Mouse (Mus musculus): ENCODE measurements around the gene Olfr834. TPM values are rescaled to one million over a fixed set of nuclear protein-coding genes. Genes with fewer than 3 reads are reported as not detected.

Gene Olfr834
- total RNA-seq (2023; ENCODE audit: inconsistent age) = not detected in 4 replicates

DNA sequence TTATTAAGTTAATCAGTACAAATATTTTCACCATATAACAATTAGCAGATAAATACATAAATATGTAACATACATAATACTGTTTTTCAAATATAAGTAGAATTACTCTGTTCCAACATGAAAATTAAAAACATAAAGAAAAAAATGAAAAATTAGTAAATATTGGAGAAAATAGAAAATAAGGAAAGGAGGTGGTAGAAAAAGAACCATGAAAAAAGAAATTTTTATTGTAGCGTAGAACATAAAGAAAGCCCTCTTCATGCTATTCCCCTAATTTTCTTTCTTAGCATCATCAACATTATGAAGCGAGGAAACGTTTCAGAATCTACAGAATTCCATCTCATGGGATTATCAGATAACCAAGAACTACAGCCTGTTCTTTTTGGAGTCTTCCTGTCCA is at the start of gene Olfr834:
Gene Olfr834 (plus strand): TSS at position 301 of the 400 bp plus-strand sequence.

GRCm38 (mm10) chr9:19032435-19032834 is 44.6 kb downstream of the Olfr834 start, which contains the start of gene Olfr835:
Olfr835 (plus strand) TSS chr9:19032735.

Other genes starting within 250 kb of the Olfr834 start
- not detected in 4 replicates for gene Olfr24, start 224.0 kb upstream of the Olfr834 start, total RNA-seq (2023; ENCODE audit: inconsistent age)
- gene Olfr828, start 168.5 kb upstream of the Olfr834 start, total RNA-seq (2023; ENCODE audit: inconsistent age) = not detected in 4 replicates
- gene Olfr829, start 133.1 kb upstream of the Olfr834 start, total RNA-seq (2023; ENCODE audit: inconsistent age) = not detected in 4 replicates
- not detected in 4 replicates for gene Olfr830, start 113.3 kb upstream of the Olfr834 start, total RNA-seq (2023; ENCODE audit: inconsistent age)
- not detected in 4 replicates for gene Olfr832, start 50.9 kb upstream of the Olfr834 start, total RNA-seq (2023; ENCODE audit: inconsistent age)
- gene Olfr835, start 44.7 kb downstream of the Olfr834 start, total RNA-seq (2023; ENCODE audit: inconsistent age) = not detected in 4 replicates
- gene Olfr836, start 132.4 kb downstream of the Olfr834 start, total RNA-seq (2023; ENCODE audit: inconsistent age) = not detected in 4 replicates
- not detected in 4 replicates for gene Olfr837, start 148.3 kb downstream of the Olfr834 start, total RNA-seq (2023; ENCODE audit: inconsistent age)
- gene Olfr839-ps1, start 189.3 kb downstream of the Olfr834 start, total RNA-seq (2023; ENCODE audit: inconsistent age) = 0.06 TPM in 2 of 4 replicates, not detected in the others